Mouse (Mus musculus) myocyte (in vitro differentiated cells): ENCODE data around the gene Myo18a.

Experiments
- MYOG ChIP-seq, 3 experiments: IDR thresholded peaks; one replicate each; pipeline ENCODE4 v1.6.1; 2011; ENCODE audit warnings: control low read depth in 2 of 3, low read depth in 2 of 3, mild to moderate bottlenecking in 2 of 3; ENCODE audit not compliant: insufficient read length in 2 of 3, control insufficient read depth in 1 of 3, insufficient read depth in 1 of 3
- POLR2A ChIP-seq: IDR thresholded peaks from one replicate; pipeline ENCODE4 v1.6.1; 2011; ENCODE audit warnings: low read depth, mild to moderate bottlenecking, control low read depth, moderate library complexity; ENCODE audit not compliant: insufficient read length

DNA sequence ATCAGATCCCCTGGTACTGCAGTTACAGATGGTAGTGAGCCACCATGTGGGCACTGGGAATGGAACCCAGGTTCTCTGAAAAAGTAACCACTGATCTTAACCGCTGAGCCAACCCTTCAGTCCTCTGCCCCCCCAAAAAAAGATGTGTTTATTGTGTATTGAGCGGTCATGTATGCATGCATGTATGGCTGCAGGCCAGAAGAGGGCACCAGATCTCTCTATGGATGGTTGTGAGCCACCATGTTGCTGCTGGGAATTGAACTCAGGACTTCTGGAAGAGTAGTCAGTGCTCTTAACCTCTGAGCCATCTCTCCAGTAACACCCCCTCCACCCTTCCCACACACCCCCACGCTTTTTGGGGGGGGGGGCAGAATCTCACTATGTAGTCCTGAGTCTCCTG, 72.1 kb downstream of the Myo18a start:
- TF ChIP-seq POLR2A, result no peak
- no peak for TF ChIP-seq MYOG (IDR thresholded peaks at IDR 0.05; ENCODE audit: control insufficient read depth in 1 of 3, insufficient read depth in 1 of 3, insufficient read length in 2 of 3, low read depth in 2 of 3)
